Mouse (Mus musculus): ENCODE measurements around the gene Prf1.

Prf1 gene

DNA sequence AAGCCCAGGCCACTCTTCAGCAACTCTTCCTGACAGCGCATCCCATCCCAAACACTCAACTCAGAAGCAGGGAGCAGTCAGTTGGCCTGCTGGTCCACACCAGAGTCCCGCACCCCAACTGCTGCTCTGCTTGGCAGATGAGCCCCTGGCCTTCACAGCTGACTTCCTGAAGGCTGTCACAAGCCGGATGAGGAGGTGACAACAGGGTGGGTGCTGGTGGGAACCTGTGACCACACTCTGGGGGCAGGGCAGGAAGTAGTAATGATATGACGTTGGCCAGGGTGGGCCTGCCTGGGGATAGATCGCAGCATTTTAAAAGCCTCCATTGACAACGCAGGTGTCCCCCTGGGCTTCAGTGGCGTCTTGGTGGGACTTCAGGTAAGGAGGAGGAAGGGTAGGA lies at the start of gene Prf1:
Prf1 (plus strand) TSS at position 357 of the 400 bp plus-strand sequence.
- peak; percentile 83 for DNase-seq (ENCODE audit: low read depth)

DNA sequence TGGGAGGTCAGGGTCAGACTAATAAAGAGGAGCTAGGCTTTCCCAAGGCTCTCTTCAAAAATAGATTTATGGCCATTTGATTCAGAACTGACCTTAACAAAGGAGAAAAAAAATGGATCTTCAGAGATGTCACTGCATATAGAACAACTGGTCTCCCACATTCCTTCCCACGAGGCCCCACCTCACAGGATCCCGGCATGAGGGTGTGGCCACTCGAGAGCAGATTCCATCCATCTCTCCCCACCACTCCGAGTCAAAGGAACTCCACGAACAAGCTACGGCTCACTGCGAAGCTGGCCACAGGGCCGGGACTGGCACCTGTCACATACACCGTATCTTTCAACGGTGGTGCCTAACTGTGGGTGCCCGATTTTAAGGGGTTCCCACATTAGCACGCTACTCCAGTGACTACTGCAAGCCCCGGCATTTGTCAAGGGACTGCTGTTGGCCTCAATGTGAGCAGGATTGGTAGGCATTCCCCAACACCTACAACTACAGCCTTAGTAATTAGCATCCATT lies 49.0 kb upstream of the Prf1 start:
- DNase-seq (ENCODE audit: low read depth), result no peak

GRCm38 (mm10) chr10:61249951-61250350 lies 47.7 kb upstream of the Prf1 start:
- DNase-seq (ENCODE audit: low read depth), result no peak

GRCm38 (mm10) chr10:61254761-61255160 lies 42.9 kb upstream of the Prf1 start:
- no peak for DNase-seq (ENCODE audit: low read depth)

- DNase-seq (ENCODE audit: low read depth), result no peak
Measured at GRCm38 (mm10) chr10:61255190-61255589, 42.4 kb upstream of the Prf1 start.

DNA sequence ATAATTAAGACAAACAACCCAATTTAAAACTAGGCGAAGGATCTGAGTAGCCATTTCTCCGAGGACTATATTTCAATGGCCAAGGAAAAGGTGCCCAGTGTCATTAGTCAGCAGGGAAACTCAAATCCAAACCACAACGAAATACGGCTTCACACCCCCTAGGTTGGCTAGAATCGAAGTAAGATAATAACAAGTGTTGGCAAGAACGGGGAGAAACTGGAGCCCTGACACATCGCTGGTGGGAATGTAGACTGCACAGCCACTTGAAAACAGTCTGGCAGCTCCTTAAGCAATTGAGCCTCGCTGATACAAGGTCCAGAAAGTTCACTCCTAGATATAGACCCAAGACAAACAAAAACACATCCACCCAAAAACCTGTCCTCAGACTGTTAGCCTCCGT lies 41.0 kb upstream of the Prf1 start:
- DNase-seq (ENCODE audit: low read depth), result no peak

GRCm38 (mm10) chr10:61258131-61258530 lies 39.5 kb upstream of the Prf1 start:
- DNase-seq (ENCODE audit: low read depth), result no peak

- no peak for DNase-seq (ENCODE audit: low read depth)
Measured at GRCm38 (mm10) chr10:61261229-61262156, 36.1 kb upstream of the Prf1 start.

DNA sequence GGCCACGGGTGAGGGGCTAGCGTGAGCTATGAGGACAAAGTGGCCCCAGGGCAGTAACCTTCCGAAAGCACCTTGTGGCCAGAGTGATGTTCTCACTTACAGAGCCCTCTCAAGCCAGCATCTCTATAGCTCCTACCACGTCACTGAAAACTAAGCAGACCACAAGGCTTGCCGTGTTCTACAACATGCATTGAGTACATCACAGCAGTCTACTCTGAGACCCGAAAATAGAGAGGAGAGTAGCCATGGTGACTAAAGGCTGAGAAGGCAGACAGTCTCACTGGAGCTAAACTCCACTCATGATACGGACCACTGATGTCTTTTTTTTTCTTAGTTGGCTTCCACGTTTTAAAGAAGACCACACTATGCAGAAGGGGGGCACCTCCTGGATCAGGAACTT lies 34.0 kb upstream of the Prf1 start:
- no peak for DNase-seq (ENCODE audit: low read depth)

DNA sequence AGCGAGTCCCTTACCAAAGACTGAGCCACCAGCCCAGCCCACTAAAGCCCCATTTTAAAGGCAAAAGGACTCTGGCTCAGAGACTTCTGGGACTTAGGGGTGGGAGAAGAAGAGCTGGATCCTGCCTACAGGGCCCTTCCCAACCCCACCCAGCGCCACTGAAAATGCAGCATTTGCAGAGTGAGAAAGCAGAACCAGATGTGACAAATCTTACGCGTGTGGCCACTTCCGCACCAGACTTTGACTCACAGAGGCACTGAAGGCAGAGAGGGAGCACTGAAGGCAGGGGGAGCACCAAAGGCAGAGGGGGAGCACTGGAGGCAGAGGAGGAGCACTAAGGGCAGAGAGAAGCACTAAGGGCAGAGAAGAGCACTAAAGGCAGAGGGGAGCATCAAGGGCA lies 30.3 kb upstream of the Prf1 start:
- no peak for DNase-seq (ENCODE audit: low read depth)

DNA sequence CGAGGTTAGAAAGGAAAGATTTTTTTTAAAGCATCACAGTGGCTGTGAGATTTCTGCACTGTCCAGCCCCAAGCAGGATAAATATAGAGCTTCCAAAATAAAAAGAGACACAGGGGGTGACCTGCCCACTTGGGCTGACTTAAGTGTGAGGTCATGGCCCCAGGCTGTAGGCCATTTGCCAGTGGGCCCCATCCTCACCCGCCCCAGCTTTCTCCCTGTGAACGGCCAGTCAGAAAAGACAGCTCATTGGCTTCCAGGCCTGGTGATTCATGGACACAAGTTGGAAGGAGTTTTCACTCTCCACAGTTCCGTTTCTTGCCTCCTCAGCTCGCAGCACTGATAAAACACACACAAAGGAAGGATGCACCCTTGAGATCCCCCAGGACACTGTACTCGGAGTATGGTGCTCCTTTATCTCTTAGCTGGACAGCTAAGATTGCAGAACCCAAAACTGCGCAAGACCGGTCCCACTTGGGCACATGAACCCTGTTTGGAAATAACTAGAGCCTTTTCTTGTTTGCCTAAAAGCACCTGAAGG lies 25.5 kb upstream of the Prf1 start:
- DNase-seq (ENCODE audit: low read depth), result no peak

- DNase-seq (ENCODE audit: low read depth), result peak; percentile 26
Measured at GRCm38 (mm10) chr10:61272631-61273030, 25.0 kb upstream of the Prf1 start.

DNA sequence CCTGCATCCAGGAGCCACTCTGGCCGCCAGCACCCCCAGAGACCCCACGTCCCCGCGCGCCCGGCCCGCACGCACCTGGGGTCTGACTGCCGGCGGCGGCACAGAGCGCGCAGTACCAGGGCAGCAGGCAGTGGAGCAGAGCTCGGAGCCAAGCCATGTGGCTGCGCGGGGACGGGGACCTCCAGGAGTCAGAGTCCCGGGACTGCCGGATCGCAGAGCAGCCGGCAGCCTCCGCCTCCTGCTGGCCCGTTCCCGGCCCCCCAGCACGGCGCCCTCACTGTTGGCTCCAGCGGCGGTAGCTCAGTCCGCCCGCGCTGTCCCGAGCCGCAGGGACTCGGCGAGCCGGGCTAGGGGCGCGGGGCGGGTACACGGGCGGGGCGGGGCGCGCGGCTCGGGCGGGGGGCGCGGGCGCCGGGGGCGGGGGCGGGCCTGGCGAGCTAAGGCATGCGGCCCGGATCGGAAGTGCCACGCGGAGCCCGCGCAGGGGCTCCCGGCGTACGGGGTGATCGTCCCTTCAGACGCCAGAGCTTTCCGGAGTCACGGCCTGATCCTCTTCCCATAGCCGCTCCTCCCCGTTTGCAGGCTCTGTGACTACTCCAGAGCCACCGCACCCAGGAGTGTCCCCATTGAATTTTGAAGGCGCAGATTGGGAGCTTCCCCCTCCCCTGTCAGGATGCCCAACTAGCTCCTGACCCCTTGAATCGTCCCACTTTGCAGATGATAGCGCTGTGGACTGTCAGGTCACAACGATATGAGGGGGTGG lies 24.4 kb upstream of the Prf1 start, which contains the start of gene Adamts14:
Adamts14 (minus strand) TSS at position 358 of the 763 bp plus-strand sequence.
- DNase-seq (ENCODE audit: low read depth), result peak; percentile 55

DNA sequence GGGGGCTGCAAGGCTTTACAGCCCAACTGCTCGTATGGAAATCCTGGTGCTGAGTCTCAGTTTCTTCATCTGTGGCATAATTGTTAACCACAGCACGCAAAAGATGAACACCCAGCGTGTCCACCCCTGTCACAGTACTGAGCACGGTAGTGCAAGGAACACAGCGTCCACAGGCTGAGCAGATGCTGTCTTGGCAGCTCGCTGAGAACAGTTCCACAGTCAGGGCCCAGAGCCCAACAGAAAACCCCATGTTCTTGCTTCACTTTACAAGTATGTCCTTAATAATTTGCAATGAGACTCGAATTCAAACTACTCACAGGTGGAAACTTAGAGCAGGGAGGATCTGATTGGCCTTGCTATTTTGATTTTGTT lies 23.8 kb upstream of the Prf1 start:
- no peak for DNase-seq (ENCODE audit: low read depth)

GRCm38 (mm10) chr10:61274532-61274931 lies 23.1 kb upstream of the Prf1 start:
- no peak for DNase-seq (ENCODE audit: low read depth)

- peak; percentile 79 for DNase-seq (ENCODE audit: low read depth)
Measured at GRCm38 (mm10) chr10:61275669-61276110, 21.9 kb upstream of the Prf1 start.

GRCm38 (mm10) chr10:61277051-61277450 lies 20.6 kb upstream of the Prf1 start:
- no peak for DNase-seq (ENCODE audit: low read depth)

DNA sequence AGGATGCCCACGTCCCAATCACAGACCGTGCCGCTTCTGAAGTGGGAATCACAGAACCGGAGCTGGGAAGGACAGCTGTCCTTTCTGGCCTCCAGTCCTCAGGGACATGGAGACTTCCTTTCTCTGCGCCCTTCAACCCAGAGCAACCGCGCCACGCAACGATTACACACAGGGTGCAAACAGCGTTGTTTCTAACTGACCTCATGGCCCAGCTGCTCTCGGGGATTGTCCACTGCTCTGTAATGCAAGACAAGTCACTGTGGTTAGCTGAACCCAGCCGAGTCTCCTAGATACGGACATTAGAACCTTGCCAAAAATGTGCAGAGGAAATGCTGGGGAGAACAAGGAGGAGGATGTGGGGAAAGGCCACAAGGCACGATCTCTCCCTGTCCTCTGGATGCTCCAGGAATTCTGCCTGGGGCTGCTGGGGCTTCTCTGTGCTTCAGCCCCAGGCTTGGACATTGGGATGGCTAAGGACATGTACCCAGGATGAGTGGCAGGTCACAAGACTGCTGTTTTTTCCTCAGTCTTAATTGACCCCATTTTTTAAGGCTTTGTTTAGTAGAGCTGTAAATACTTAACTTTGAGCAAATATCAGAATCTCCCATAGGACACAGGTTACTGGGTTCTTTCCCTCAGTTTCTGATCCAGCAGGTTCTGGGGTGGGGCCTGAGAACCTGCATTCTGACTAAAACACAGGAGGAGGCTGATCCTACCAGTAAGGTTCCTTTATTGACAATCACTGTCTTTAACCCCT lies 19.5 kb upstream of the Prf1 start:
- no peak for DNase-seq (ENCODE audit: low read depth)

- no peak for DNase-seq (ENCODE audit: low read depth)
Measured at GRCm38 (mm10) chr10:61281115-61281514, 16.5 kb upstream of the Prf1 start.

DNA sequence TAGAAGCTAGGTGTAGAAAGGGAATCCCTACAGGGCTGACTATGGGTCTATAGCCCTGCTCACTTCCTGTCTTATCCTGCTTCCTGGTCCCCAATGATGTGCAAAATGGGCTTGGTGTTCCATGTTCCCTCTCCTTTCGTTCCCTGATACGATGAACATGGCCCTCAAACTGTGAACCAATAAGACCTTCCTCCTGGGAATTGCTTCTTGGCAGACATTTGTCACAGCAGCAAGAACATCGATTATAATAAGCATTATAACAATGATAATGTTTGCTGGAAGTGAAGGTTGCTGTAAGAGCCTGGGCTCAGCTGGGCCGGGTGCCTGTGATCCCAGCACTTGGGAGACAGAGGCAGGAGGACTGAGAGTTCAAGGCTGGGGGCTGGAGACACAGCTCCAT lies 13.3 kb upstream of the Prf1 start:
- no peak for DNase-seq (ENCODE audit: low read depth)

DNA sequence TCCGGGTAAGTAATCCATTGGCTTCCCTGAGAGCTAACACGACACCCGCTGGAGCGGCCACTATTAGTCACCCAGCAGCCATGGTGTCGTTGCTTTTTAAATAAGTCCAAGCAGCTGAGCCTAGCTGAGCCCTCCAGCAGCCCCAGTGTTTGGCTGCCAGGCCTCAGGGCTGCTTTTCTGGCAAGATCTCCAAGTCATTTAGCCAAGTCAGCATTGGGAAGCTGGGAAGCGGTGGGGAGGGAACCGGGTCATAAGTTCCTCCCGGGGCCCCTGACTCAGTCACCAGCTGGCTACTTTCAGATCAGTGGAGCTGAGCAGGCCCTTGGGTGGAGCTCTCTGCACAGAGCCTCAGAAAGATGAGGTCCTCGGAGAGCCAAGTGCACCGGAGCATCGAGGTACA lies 12.4 kb upstream of the Prf1 start:
- DNase-seq (ENCODE audit: low read depth), result no peak

GRCm38 (mm10) chr10:61286246-61286645 lies 11.4 kb upstream of the Prf1 start:
- DNase-seq (ENCODE audit: low read depth), result no peak
